Mouse (Mus musculus) limb, embryonic 11.5 days (tissue): ENCODE results near the gene Proca1. TPM values are rescaled to one million over a fixed set of nuclear protein-coding genes. Genes with fewer than 3 reads are reported as not detected.

Source experiments
- ATAC-seq: fragments of 200-750 bp; cut with Nextera tagmentation; 2 replicates; pipeline ENCODE4 v1.8.0; 2017; ENCODE audit warnings: low read depth; ENCODE audit not compliant: insufficient number of reproducible peaks, low FRiP score, low TSS enrichment
- DNase-seq: peaks from one replicate; pipeline ENCODE4 v3.0.0-alpha.2; 2015; ENCODE audit warnings: low spot score
- H3K27ac ChIP-seq: fragments of 300-500 bp; sonication (generic); replicated peaks from 2 replicates; pipeline ENCODE4 v1.5.1; 2014; ENCODE audit warnings: low read depth, mild to moderate bottlenecking, low read length
- H3K27me3 ChIP-seq: fragments of 300-500 bp; sonication (generic); 2 replicates; pipeline ENCODE4 v1.6.1; 2014; ENCODE audit warnings: mild to moderate bottlenecking, low read length, mixed read lengths; ENCODE audit not compliant: control insufficient read depth, insufficient read depth
- H3K36me3 ChIP-seq: fragments of 300-500 bp; sonication (generic); 2 replicates; pipeline ENCODE4 v1.6.1; 2014; ENCODE audit warnings: mild to moderate bottlenecking, low read length, moderate library complexity, mixed read lengths; ENCODE audit not compliant: control insufficient read depth, insufficient read depth
- H3K4me1 ChIP-seq: fragments of 300-500 bp; sonication (generic); 2 replicates; pipeline ENCODE4 v1.6.1; 2014; ENCODE audit warnings: low read length, mixed read lengths; ENCODE audit not compliant: control insufficient read depth, insufficient read depth
- H3K4me2 ChIP-seq: fragments of 300-500 bp; sonication (generic); 2 replicates; pipeline ENCODE4 v1.6.1; 2014; ENCODE audit warnings: low read depth, mild to moderate bottlenecking, moderate library complexity; ENCODE audit not compliant: severe bottlenecking
- H3K4me3 ChIP-seq: fragments of 300-500 bp; sonication (generic); 2 replicates; pipeline ENCODE4 v1.5.1; 2014; ENCODE audit warnings: low read depth, low read length
- H3K9ac ChIP-seq: fragments of 300-500 bp; sonication (generic); 2 replicates; pipeline ENCODE4 v1.6.1; 2014; ENCODE audit warnings: mild to moderate bottlenecking, low read length
- H3K9me3 ChIP-seq: fragments of 300-500 bp; sonication (generic); 2 replicates; pipeline ENCODE4 v1.6.1; 2016; ENCODE audit warnings: low read length; ENCODE audit not compliant: control insufficient read depth
- WGBS: fragments of 180-500 bp; shearing (Covaris S2); extraction: QIAGEN DNeasy Blood & Tissue Kit; methylation state at CpG from one replicate; pipeline ENCODE4 v1.1.7; 2014; 5-methylcytosine and 5-hydroxymethylcytosine counted together
- polyA plus RNA-seq: library from polyadenylated mRNA; unstranded; fragments of >200 nt; fragmentation: Nextera tagmentation; extraction: Ambion mirVana; gene quantifications from 2 replicates; pipeline ENCODE4 v1.2.1, GENCODE M21; 2014

The Proca1 gene
- 0.84 and 1.3 TPM in 2 replicates for polyA plus RNA-seq

GRCm38 (mm10) chr11:78193113-78193512, at the start of gene Proca1:
TSS of gene Proca1 (plus strand) at chr11:78193392.
- Histone ChIP-seq H3K27ac (0 out of 2 replicates have a peak within 1 kb of the TSS, but pooled peaks have one; percentile 1), H3K9ac (no peak within 1 kb of the TSS), H3K36me3 (peaks cover 11% of the 10 kb centered on the region; the same call in 1 of the 2 replicates), H3K4me2 (no peak within 1 kb of the TSS), H3K27me3 (no peaks in the 10 kb centered on the region), H3K9me3 (no peaks in the 10 kb centered on the region), H3K4me1 (peaks cover 16% of the 10 kb centered on the region), H3K4me3 (no peak within 1 kb of the TSS)
- DNase-seq (no peak), ATAC-seq (no peak)
- 100% methylated on average over 1 of the region's 1 CpGs for WGBS

GRCm38 (mm10) chr11:78143520-78143919, 49.7 kb upstream of the Proca1 start:
- Histone ChIP-seq H3K4me2 (no peak overlapping the region), H3K9ac (no peak overlapping the region), H3K9me3 (no peaks in the 10 kb centered on the region), H3K4me3 (no peak overlapping the region), H3K36me3 (peaks cover 4% of the 10 kb centered on the region; the same call in 1 of the 2 replicates), H3K27ac (no peak overlapping the region), H3K4me1 (no peaks in the 10 kb centered on the region), H3K27me3 (no peaks in the 10 kb centered on the region)
- ATAC-seq, result no peak
- no peak for DNase-seq
- WGBS, result 95% methylated on average over 2 of the region's 2 CpGs

- DNase-seq, result no peak
- H3K4me1 ChIP-seq, result no peaks in the 10 kb centered on the region
- H3K9me3 ChIP-seq, result no peaks in the 10 kb centered on the region
- no peak overlapping the region for H3K4me3 ChIP-seq
- ATAC-seq, result no peak
- H3K4me2 ChIP-seq, result no peak overlapping the region
- H3K36me3 ChIP-seq, result peaks cover 15% of the 10 kb centered on the region; the same call in 1 of the 2 replicates
- H3K27me3 ChIP-seq, result no peaks in the 10 kb centered on the region
- H3K9ac ChIP-seq, result no peak overlapping the region
- 87% methylated on average over 5 of the region's 5 CpGs for WGBS
- H3K27ac ChIP-seq, result no peak overlapping the region
Measured at GRCm38 (mm10) chr11:78146168-78146567, 47.0 kb upstream of the Proca1 start.

DNA sequence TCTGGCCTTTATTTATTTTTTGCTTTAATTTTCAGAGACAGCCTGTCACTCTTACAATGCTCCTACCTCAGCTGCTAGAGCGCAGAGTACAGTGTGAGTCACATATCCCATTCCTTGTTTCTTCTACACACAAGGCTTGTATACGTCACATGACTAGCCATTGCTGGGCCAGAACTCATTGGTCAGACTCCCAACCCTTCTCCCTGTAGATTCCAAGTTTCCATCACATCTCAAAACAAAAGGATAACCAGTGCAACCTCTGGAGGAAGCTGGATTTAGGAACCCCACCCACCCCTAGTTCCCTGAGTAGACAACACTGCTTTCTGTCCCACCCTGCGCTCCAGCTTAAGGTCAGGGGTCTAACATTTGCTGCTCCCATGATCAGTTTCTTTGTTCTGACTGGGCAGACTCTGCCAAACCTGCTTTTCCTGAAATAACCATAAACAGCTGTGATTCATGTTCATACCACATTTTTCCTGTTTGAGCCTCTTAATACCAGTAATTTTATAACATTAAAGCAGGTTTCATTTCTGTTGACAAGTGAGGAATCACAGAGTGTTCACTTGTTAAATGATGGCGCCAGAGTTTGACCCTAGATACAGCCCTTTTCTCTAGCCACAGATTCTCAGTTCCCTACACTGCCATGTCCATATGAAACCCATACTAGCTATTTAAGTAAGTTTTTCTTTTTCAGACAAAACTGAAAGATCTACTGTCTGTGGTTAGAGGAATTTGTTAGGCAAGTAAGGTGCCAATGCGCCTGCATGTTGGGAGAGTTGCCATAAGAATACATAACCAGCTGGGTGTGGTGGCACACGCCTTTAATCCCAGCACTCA, 46.3 kb upstream of the Proca1 start:
- Histone ChIP-seq H3K27ac (no peak overlapping the region), H3K4me1 (no peaks in the 10 kb centered on the region), H3K27me3 (no peaks in the 10 kb centered on the region), H3K4me3 (no peak overlapping the region), H3K36me3 (peaks cover 15% of the 10 kb centered on the region; the same call in 1 of the 2 replicates), H3K9ac (no peak overlapping the region), H3K4me2 (no peak overlapping the region), H3K9me3 (no peaks in the 10 kb centered on the region)
- WGBS, result 92% methylated on average over 6 of the region's 6 CpGs
- ATAC-seq (no peak), DNase-seq (no peak)

DNA sequence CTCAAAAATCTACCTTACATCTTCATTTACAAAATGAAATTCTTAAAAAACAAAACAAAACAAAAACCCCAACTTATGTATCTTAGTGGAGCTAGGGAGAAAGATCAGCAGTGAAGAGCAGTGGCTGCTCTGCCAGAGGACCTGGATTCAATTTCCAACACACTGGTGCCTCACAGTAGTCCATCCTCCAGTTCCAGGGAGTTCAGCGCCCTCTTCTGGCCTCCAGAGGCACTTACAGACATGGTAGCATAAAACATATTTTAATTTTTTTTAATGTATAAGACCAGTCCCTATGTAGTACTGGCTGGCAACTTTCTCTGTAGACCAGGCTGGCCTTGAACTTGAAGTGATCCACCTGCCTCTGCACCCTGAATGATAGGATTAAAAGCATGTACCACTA, 42.0 kb upstream of the Proca1 start:
- Histone ChIP-seq H3K4me1 (no peaks in the 10 kb centered on the region), H3K27ac (no peak overlapping the region), H3K9me3 (no peaks in the 10 kb centered on the region), H3K4me2 (no peak overlapping the region), H3K36me3 (peaks cover 25% of the 10 kb centered on the region; the same call in 1 of the 2 replicates), H3K27me3 (no peaks in the 10 kb centered on the region), H3K4me3 (no peak overlapping the region), H3K9ac (no peak overlapping the region)
- WGBS, result 40% methylated on average over 1 of the region's 1 CpGs
- ATAC-seq, result no peak
- peak; percentile 54 for DNase-seq

DNA sequence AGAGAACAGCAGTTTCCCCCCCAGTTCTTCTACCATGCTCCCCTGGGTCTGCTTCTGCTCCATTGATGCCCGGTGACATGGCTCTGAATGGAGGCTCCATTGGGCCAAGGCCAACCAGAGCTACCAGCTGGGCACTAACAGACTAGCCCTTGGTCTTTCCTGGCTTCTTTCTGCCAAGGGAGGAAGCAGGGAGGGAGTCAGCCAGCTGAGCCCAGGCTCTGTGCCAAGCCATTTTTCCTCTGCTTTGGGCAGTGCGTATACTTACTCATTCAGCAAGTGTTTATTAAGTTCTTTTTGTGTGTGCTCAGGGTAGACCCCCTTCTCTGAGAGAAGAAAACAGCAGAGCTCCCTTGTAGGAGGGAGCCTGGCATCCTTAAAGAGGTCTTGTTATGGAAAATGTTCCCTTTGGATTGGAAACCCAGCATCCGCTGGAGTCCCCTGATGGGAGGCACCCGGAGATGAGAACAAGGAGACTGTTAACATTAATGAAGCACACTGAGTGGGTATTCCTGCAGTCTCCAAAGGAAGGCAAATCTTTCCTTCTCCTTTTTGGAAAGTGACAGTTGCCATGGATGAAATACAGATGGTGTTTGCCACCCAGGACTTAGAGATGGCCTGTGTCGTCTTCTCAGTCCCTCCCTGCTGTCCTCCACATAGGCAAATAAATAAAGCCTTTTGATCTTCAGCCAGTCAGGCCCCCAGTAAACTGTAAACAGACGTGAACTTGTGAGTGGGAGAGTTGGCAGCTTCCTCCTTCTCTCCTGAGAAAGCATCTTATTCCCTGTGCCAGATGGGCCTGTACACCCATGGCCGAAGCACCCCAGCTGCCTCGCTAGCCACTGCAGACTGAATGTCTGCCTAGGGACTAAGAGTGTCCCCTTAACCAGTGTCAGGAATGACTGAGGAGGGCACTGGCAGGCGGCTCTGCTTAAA, 40.6 kb upstream of the Proca1 start:
- Histone ChIP-seq H3K9ac (no peak overlapping the region), H3K4me1 (no peaks in the 10 kb centered on the region), H3K36me3 (peaks cover 24% of the 10 kb centered on the region; the same call in 1 of the 2 replicates), H3K9me3 (no peaks in the 10 kb centered on the region), H3K4me2 (no peak overlapping the region), H3K27me3 (no peaks in the 10 kb centered on the region), H3K27ac (no peak overlapping the region), H3K4me3 (no peak overlapping the region)
- DNase-seq (no peak), ATAC-seq (no peak)
- WGBS, result 61% methylated on average over 9 of the region's 9 CpGs

DNA sequence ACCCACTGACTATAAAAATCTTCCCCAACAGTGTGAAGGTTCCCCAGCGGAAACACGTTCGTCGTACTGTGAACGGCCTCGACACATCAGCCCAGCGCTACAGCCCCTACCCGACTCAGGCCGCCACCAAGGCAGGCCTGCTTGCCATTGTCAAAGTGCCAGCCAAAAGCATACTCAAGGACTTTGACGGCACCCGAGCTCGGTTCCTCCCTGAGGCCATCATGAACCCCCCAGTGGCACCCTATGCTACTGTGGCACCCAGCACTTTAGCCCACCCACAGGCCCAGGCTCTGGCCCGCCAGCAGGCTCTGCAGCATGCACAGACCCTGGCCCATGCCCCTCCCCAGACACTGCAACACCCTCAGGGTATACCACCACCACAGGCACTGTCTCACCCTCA, 39.4 kb upstream of the Proca1 start:
- no peak overlapping the region for H3K9ac ChIP-seq
- H3K4me3 ChIP-seq, result no peak overlapping the region
- WGBS, result 88% methylated on average over 13 of the region's 13 CpGs
- H3K36me3 ChIP-seq, result peaks cover 24% of the 10 kb centered on the region; the same call in 1 of the 2 replicates
- H3K4me2 ChIP-seq, result no peak overlapping the region
- no peaks in the 10 kb centered on the region for H3K9me3 ChIP-seq
- DNase-seq, result no peak
- H3K27me3 ChIP-seq, result no peaks in the 10 kb centered on the region
- ATAC-seq, result no peak
- H3K4me1 ChIP-seq, result no peaks in the 10 kb centered on the region
- H3K27ac ChIP-seq, result 0 out of 2 replicates have a peak overlapping the region, but pooled peaks have one; percentile 45

DNA sequence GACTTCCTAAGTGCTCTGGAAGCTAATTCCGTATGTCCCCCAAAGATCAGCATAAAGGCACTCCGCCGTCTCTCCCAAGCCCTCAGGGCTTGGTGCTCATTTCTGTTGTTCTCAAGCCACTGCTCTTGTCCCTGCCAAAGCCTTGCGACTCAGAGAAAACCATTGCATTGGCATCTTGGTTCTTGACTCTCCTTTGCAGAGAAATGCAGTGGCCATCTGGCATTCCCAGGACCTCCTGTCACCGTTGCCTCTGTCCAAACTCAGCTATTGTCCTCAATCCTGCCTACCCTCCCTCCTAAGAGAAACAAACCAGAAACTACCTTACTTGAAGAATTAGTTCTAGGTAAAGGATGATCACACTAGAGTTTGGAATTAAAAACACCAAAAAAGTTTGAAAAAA, 37.5 kb upstream of the Proca1 start:
- Histone ChIP-seq H3K4me1 (no peaks in the 10 kb centered on the region), H3K36me3 (peaks cover 25% of the 10 kb centered on the region)

More for the DNA sequence above, 37.5 kb upstream of the Proca1 start:
- ATAC-seq, result no peak
- H3K27ac ChIP-seq, result no peak overlapping the region
- 83% methylated on average over 5 of the region's 5 CpGs for WGBS
- no peak for DNase-seq
- H3K4me2 ChIP-seq, result no peak overlapping the region
- H3K4me3 ChIP-seq, result no peak overlapping the region
- no peak overlapping the region for H3K9ac ChIP-seq
- no peaks in the 10 kb centered on the region for H3K9me3 ChIP-seq
- no peaks in the 10 kb centered on the region for H3K27me3 ChIP-seq
